Mouse (Mus musculus) liver, adult 2 months (tissue): ENCODE data around the gene Pdzd3. TPM values are rescaled to one million over a fixed set of nuclear protein-coding genes. Genes with fewer than 3 reads are reported as not detected.

ENCODE experiments used
- DNase-seq: peaks from one replicate; pipeline ENCODE4 v3.0.0-alpha.2; 2011; ENCODE audit warnings: low read depth, low spot score; ENCODE audit errors: extremely low read depth
- H3K27ac ChIP-seq: fragments of 200-500 bp; replicated peaks from 2 replicates; pipeline ENCODE4 v1.5.1; 2012; ENCODE audit warnings: low read depth, mild to moderate bottlenecking, control low read depth, inconsistent platforms, low read length; ENCODE audit not compliant: insufficient read depth
- H3K27me3 ChIP-seq: fragments of 200-500 bp; 2 replicates; pipeline ENCODE4 v1.6.1; 2012; ENCODE audit warnings: mild to moderate bottlenecking, moderate library complexity, low read length, inconsistent platforms; ENCODE audit not compliant: control insufficient read depth, insufficient read depth
- H3K36me3 ChIP-seq: fragments of 200-500 bp; 2 replicates; pipeline ENCODE4 v1.6.1; 2012; ENCODE audit warnings: low read length, inconsistent platforms; ENCODE audit not compliant: control insufficient read depth, insufficient read depth
- H3K4me1 ChIP-seq: fragments of 200-500 bp; 2 replicates; pipeline ENCODE4 v1.6.1; 2011; ENCODE audit warnings: low read length; ENCODE audit not compliant: control insufficient read depth, insufficient read depth
- H3K4me3 ChIP-seq: fragments of 200-500 bp; 2 replicates; pipeline ENCODE4 v1.5.1; 2011; ENCODE audit warnings: low read depth, mild to moderate bottlenecking, control low read depth, low read length, moderate library complexity; ENCODE audit not compliant: insufficient read depth
- H3K79me2 ChIP-seq: fragments of 200-500 bp; 2 replicates; pipeline ENCODE4 v1.6.1; 2012; ENCODE audit warnings: inconsistent platforms, mild to moderate bottlenecking, low read length, moderate library complexity; ENCODE audit not compliant: control insufficient read depth, insufficient read depth
- H3K9ac ChIP-seq: fragments of 200-500 bp; 2 replicates; pipeline ENCODE4 v1.6.1; 2012; ENCODE audit warnings: low read depth, mild to moderate bottlenecking, control low read depth, inconsistent platforms, low read length
- CTCF ChIP-seq: fragments of 200-500 bp; IDR thresholded peaks from 2 replicates; pipeline ENCODE4 v1.5.1; 2011; ENCODE audit warnings: low read depth, low read length, control low read depth
- POLR2A ChIP-seq: fragments of 200-500 bp; IDR thresholded peaks from 2 replicates; pipeline ENCODE4 v1.6.1; 2011; ENCODE audit warnings: low read length, control low read depth; ENCODE audit not compliant: insufficient read depth; ENCODE audit errors: extremely low read depth
- WGBS: fragments of 180-500 bp; shearing (Covaris S2); methylation state at CpG from one replicate; pipeline ENCODE4 v1.1.7; 2018; 5-methylcytosine and 5-hydroxymethylcytosine counted together
- polyA plus RNA-seq: library from polyadenylated mRNA; depleted of rRNA; stranded (reverse); fragments of >200 nt; gene quantifications from 2 replicates; pipeline ENCODE4 v1.2.3, GENCODE M21; 2012
- total RNA-seq: library from RNA; depleted of rRNA; stranded (reverse); fragments of >200 nt; gene quantifications from 2 replicates; pipeline ENCODE4 v1.2.3, GENCODE M21; 2014

Pdzd3 gene
- total and polyA plus RNA-seq, 2 experiments, result not detected

- peaks cover 13% of the 10 kb centered on the region for H3K27me3 ChIP-seq
- H3K9ac ChIP-seq, result peak overlapping the region; percentile 14; the same call in 1 of the 2 replicates
- H3K36me3 ChIP-seq, result 0 out of 2 replicates have a peak, but pooled peaks cover 2% of the 10 kb centered on the region
- no peak for TF ChIP-seq POLR2A
- no peak for TF ChIP-seq CTCF
- H3K27ac ChIP-seq, result no peak overlapping the region
- no peaks in the 10 kb centered on the region for H3K79me2 ChIP-seq
- peaks cover 4% of the 10 kb centered on the region; the same call in 1 of the 2 replicates for H3K4me1 ChIP-seq
- peak overlapping the region; percentile 31; the same call in 1 of the 2 replicates for H3K4me3 ChIP-seq
- 10% methylated on average over 45 of the region's 47 CpGs for WGBS
- DNase-seq, result no peak
Observed at GRCm38 (mm10) chr9:44287401-44288075, 36.3 kb upstream of the Pdzd3 start.

- Histone ChIP-seq H3K4me3 (no peak overlapping the region), H3K27ac (no peak overlapping the region), H3K27me3 (peaks cover 13% of the 10 kb centered on the region), H3K79me2 (no peaks in the 10 kb centered on the region), H3K4me1 (peaks cover 4% of the 10 kb centered on the region; the same call in 1 of the 2 replicates), H3K9ac (no peak overlapping the region), H3K36me3 (no peaks in the 10 kb centered on the region)
- WGBS, result 40% methylated on average over 11 of the region's 11 CpGs
- no peak for DNase-seq
- TF ChIP-seq POLR2A (no peak), CTCF (no peak)
Observed at GRCm38 (mm10) chr9:44287003-44287400, 35.7 kb upstream of the Pdzd3 start.

DNA sequence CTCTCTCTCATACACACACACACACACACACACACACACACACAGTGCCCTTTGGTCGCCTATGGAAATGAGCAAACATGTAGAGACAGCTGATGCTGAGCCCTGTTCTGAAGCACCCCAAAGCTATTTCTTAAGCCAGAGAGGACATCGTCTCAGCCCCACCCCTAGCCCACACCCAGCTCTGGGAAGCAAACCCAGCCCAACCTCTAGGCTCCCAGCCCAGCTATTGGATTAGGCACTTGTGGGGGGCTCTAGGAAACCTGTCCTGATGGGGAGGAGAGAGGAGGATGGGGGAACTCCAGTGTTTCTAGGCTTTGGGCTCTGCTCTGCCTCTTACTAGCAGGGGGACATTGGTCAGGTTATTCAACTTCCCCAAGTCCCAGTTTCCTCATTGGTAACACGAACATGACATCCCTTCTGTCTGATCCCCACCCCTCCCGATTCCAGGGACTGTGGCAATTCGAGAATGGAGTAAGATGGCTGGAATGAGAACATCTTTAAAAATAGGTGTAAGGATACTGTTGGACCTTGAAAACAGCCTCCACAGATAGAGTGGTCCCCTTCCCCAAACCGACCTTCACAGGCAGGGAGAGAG lies 35.1 kb upstream of the Pdzd3 start:
- Histone ChIP-seq H3K79me2 (no peaks in the 10 kb centered on the region), H3K9ac (no peak overlapping the region), H3K27me3 (peaks cover 13% of the 10 kb centered on the region), H3K27ac (no peak overlapping the region), H3K4me3 (no peak overlapping the region), H3K36me3 (no peaks in the 10 kb centered on the region), H3K4me1 (peaks cover 4% of the 10 kb centered on the region; the same call in 1 of the 2 replicates)
- no peak for DNase-seq
- TF ChIP-seq CTCF (no peak), POLR2A (no peak)
- 25% methylated on average over 6 of the region's 6 CpGs for WGBS

DNA sequence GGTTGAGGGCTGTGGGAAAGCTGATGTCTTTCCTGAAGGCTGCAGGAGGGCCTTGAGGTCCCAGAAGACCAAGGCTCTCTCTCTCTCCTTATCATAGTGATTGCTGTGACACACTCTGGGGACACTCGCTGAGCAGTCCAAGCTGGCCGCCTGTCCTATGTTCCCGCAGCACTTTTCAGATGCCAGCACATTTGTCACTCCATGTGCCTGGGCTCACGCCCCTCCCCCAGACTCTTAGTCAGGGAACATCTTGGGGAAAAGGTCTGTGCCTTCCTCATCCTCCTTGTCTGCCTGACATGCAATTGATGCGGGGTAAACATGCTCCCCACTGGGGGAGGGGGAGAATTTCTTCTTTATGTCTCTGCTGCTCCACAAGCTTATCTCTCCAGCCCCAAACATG lies 31.9 kb upstream of the Pdzd3 start:
- Histone ChIP-seq H3K4me3 (no peak overlapping the region), H3K79me2 (no peaks in the 10 kb centered on the region), H3K9ac (no peak overlapping the region), H3K36me3 (no peaks in the 10 kb centered on the region), H3K27ac (no peak overlapping the region), H3K4me1 (0 out of 2 replicates have a peak, but pooled peaks cover 4% of the 10 kb centered on the region), H3K27me3 (peaks cover 13% of the 10 kb centered on the region)
- TF ChIP-seq POLR2A (no peak), CTCF (no peak)
- 69% methylated on average over 5 of the region's 5 CpGs for WGBS
- no peak for DNase-seq

GRCm38 (mm10) chr9:44269973-44270372 lies 18.7 kb upstream of the Pdzd3 start:
- Histone ChIP-seq H3K27me3 (no peaks in the 10 kb centered on the region), H3K4me1 (peaks cover 8% of the 10 kb centered on the region), H3K27ac (no peak overlapping the region), H3K79me2 (no peaks in the 10 kb centered on the region), H3K9ac (no peak overlapping the region), H3K4me3 (no peak overlapping the region), H3K36me3 (no peaks in the 10 kb centered on the region)
- 91% methylated on average over 4 of the region's 4 CpGs for WGBS
- no peak for DNase-seq
- no peak for TF ChIP-seq POLR2A
- TF ChIP-seq CTCF, result no peak

DNA sequence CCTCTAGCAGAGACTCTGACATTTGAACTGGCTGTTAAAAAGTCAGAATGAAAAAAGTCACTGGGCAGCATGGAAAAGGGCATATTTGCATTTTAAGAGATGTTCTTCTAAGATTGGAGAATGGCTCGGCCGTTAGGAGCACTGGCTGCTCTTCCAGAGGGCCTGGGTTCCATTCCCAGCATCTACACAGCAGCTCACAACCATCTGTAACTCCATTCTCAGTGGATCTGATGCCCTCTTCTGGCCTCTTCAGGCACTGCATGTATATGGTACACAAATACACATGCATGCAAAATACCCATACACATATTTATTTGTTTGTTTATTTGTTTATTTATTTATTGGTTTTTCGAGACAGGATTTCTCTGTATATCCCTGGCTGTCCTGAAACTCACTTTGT lies 17.8 kb upstream of the Pdzd3 start:
- H3K79me2 ChIP-seq, result no peaks in the 10 kb centered on the region
- H3K4me1 ChIP-seq, result peaks cover 8% of the 10 kb centered on the region
- H3K27ac ChIP-seq, result no peak overlapping the region
- H3K36me3 ChIP-seq, result no peaks in the 10 kb centered on the region
- TF ChIP-seq POLR2A, result no peak
- TF ChIP-seq CTCF, result peak; percentile 53
- no peaks in the 10 kb centered on the region for H3K27me3 ChIP-seq
- no peak overlapping the region for H3K9ac ChIP-seq
- DNase-seq, result peak; percentile 28
- WGBS, result 84% methylated on average over 3 of the region's 3 CpGs
- no peak overlapping the region for H3K4me3 ChIP-seq
